Mouse (Mus musculus): ENCODE measurements around the gene Ass1.

DNA sequence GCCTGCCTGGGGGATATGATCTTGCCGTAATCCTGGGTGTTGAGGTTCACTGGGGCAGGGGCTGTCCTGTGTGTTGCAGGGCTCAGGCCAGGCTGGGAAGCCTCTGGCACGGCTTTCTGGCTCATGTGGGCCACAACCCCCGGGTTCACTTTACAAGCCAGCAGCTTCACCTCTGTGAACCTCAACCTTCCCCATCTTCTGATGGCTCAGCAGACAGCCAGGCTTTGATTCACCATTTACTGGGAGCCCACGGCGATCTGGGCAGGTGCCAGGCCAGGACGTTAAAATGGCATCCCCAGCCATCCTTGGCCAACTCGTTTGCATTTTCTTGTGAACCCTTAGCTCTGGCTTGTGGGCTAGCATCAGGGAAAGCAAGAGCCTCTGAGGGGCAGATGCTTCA is 527 bp upstream of the Ass1 start:
- no peak for TF ChIP-seq CTCF (IDR thresholded peaks at IDR 0.05; ENCODE audit: low read depth, low read length)
- no peak for TF ChIP-seq POLR2A (IDR thresholded peaks at IDR 0.05; ENCODE audit: extremely low read depth, insufficient read depth, low read length)

Data from liver, adult 2 months (tissue).